Mouse (Mus musculus) cerebellum, postnatal 14 days (tissue): ENCODE results near the gene Stk19.

Experiments used
- DNase-seq, 2 experiments: peaks; one replicate each; pipeline ENCODE4 v3.0.0; 2021; ENCODE audit warnings: mixed read lengths in 2 of 2

Stk19 gene

GRCm38 (mm10) chr17:34836856-34837221 lies at the start of gene Stk19, which contains the start of gene Dxo:
Gene Stk19 (minus strand): TSS chr17:34836945.
Gene Dxo (plus strand): TSS chr17:34837019.
- peak; percentile 98 for DNase-seq

- DNase-seq = no peak
These were observed 48.9 kb upstream of the Stk19 start for GRCm38 (mm10) chr17:34885615-34886014.

GRCm38 (mm10) chr17:34884704-34885103 lies 48.0 kb upstream of the Stk19 start:
- DNase-seq = no peak

GRCm38 (mm10) chr17:34883332-34883731 lies 46.6 kb upstream of the Stk19 start:
- no peak for DNase-seq

GRCm38 (mm10) chr17:34881683-34882310 lies 45.1 kb upstream of the Stk19 start, which contains the start of gene Gm20547:
Gene Gm20547 (minus strand): TSS chr17:34882042.
- DNase-seq = no peak

GRCm38 (mm10) chr17:34881166-34881565 lies 44.4 kb upstream of the Stk19 start:
- DNase-seq = no peak

- no peak for DNase-seq
These were observed 42.7 kb upstream of the Stk19 start, which contains the start of gene Zbtb12 for GRCm38 (mm10) chr17:34879336-34879879. Gene Zbtb12 (plus strand): TSS chr17:34879483.

GRCm38 (mm10) chr17:34874321-34874720 lies 37.6 kb upstream of the Stk19 start:
- no peak for DNase-seq

GRCm38 (mm10) chr17:34865981-34866380 lies 29.2 kb upstream of the Stk19 start:
- no peak for DNase-seq

- no peak for DNase-seq
These were observed 25.8 kb upstream of the Stk19 start, which contains the start of gene Cfb for GRCm38 (mm10) chr17:34862416-34863081. Gene Cfb (minus strand): TSS chr17:34862518.

- DNase-seq = no peak
These were observed 25.1 kb upstream of the Stk19 start for GRCm38 (mm10) chr17:34861704-34862415.

GRCm38 (mm10) chr17:34860514-34860913 lies 23.8 kb upstream of the Stk19 start:
- DNase-seq = no peak

GRCm38 (mm10) chr17:34858670-34859069 lies 21.9 kb upstream of the Stk19 start:
- no peak for DNase-seq

GRCm38 (mm10) chr17:34855825-34856224 lies 19.1 kb upstream of the Stk19 start:
- DNase-seq = peak; percentile 68 to 78

- no peak for DNase-seq
These were observed 18.0 kb upstream of the Stk19 start for GRCm38 (mm10) chr17:34854761-34855160.

- no peak for DNase-seq
These were observed 16.8 kb upstream of the Stk19 start for GRCm38 (mm10) chr17:34853511-34853910.

GRCm38 (mm10) chr17:34850517-34851125 lies 13.9 kb upstream of the Stk19 start:
- DNase-seq = no peak

GRCm38 (mm10) chr17:34849722-34850516 lies 13.2 kb upstream of the Stk19 start, which contains the start of the genes Skiv2l and Nelfe:
Gene Skiv2l (minus strand): TSS chr17:34850210.
Gene Nelfe (plus strand): TSS chr17:34850391.
- DNase-seq = peak; percentile 99

- no peak for DNase-seq
These were observed 10.9 kb upstream of the Stk19 start for GRCm38 (mm10) chr17:34847615-34848014.

- DNase-seq = no peak
These were observed 10.4 kb upstream of the Stk19 start for GRCm38 (mm10) chr17:34847192-34847591.

- no peak for DNase-seq
These were observed 8.1 kb upstream of the Stk19 start for GRCm38 (mm10) chr17:34844884-34845283.
